Mouse (Mus musculus): ENCODE measurements around the gene 4932429P05Rik. TPM values are rescaled to one million over a fixed set of nuclear protein-coding genes. Genes with fewer than 3 reads are reported as not detected.

The 4932429P05Rik gene
- polyA plus RNA-seq (2015; fragmentation: Nextera tagmentation; extraction: Ambion mirVana): not detected in 2 replicates

DNA sequence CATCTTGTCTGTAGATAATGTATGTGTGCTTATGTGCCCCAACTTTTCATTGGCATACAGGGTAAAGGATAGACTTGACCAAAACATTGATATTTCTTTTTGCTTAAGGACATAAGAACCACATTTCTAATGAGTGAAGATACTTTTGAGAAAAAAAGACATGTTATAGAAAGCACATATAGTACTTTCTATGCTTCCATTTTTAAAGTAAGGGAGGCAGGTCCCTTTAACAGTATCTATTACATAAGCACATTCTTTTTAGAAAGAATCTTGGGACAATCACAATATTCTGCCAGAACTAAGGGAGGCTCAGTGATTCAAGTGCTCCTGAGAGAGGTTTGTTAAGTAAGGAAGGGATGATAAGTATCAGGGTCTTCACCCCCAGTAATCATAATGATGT, at the start of gene 4932429P05Rik:
4932429P05Rik (plus strand) TSS at position 301 of the 400 bp plus-strand sequence.
- no peak within 1 kb of the TSS for H3K9ac ChIP-seq (ENCODE audit: low read depth, low read length)
- no peaks in the 10 kb centered on the region for H3K27me3 ChIP-seq (ENCODE audit: control insufficient read depth, insufficient read depth, low read depth, low read length)
- no peaks in the 10 kb centered on the region for H3K9me3 ChIP-seq (replicated peaks; ENCODE audit: control insufficient read depth, low read length, poor library complexity, severe bottlenecking)
- no peak within 1 kb of the TSS for H3K4me2 ChIP-seq (ENCODE audit: low read length)
- no peak within 1 kb of the TSS for H3K4me3 ChIP-seq (ENCODE audit: low read depth, low read length)
- H3K27ac ChIP-seq (ENCODE audit: low read length): no peak within 1 kb of the TSS
- no peaks in the 10 kb centered on the region for H3K4me1 ChIP-seq (ENCODE audit: control insufficient read depth, insufficient read depth, low read length)
- no peak for ATAC-seq
- H3K36me3 ChIP-seq (ENCODE audit: control insufficient read depth, insufficient read depth, low read length): no peaks in the 10 kb centered on the region

Other genes starting within 250 kb of the 4932429P05Rik start
- not detected in 2 replicates for gene 4930415L06Rik, start 180.6 kb downstream of the 4932429P05Rik start, polyA plus RNA-seq (2015; fragmentation: Nextera tagmentation; extraction: Ambion mirVana)